Mouse (Mus musculus) heart, adult 2 months (tissue): Measurements from ENCODE around the gene Erv3. TPM values are rescaled to one million over a fixed set of nuclear protein-coding genes. Genes with fewer than 3 reads are reported as not detected.
A peak's percentile ranks its signal among the peaks of the same experiment; 100 is the strongest.

Source experiments
- DNase-seq, 2 experiments: peaks; one replicate each; pipeline ENCODE4 v3.0.0; 2021
- H3K27ac ChIP-seq: fragments of 200-600 bp; 2 replicates; pipeline ENCODE4 v1.8.1; 2022
- H3K27me3 ChIP-seq: fragments of 200-500 bp; 2 replicates; pipeline ENCODE4 v1.6.1; 2012; ENCODE audit warnings: mild to moderate bottlenecking, low read length, inconsistent platforms, mixed read lengths; ENCODE audit not compliant: control insufficient read depth, insufficient read depth
- H3K36me3 ChIP-seq: fragments of 200-500 bp; 2 replicates; pipeline ENCODE4 v1.6.1; 2012; ENCODE audit warnings: low read length, inconsistent platforms; ENCODE audit not compliant: control insufficient read depth, insufficient read depth
- H3K4me1 ChIP-seq: fragments of 200-500 bp; 2 replicates; pipeline ENCODE4 v1.6.1; 2011; ENCODE audit warnings: low read length; ENCODE audit not compliant: control insufficient read depth, insufficient read depth
- H3K4me3 ChIP-seq: fragments of 200-600 bp; 2 replicates; pipeline ENCODE4 v1.8.1; 2022
- H3K79me2 ChIP-seq: fragments of 200-500 bp; replicated peaks from 2 replicates; pipeline ENCODE4 v1.6.1; 2012; ENCODE audit warnings: mild to moderate bottlenecking, inconsistent platforms, low read length, moderate library complexity, mixed read lengths; ENCODE audit not compliant: control insufficient read depth, insufficient read depth
- H3K9ac ChIP-seq: fragments of 200-500 bp; 2 replicates; pipeline ENCODE4 v1.6.1; 2012; ENCODE audit warnings: low read depth, mild to moderate bottlenecking, control low read depth, inconsistent platforms, low read length, mixed read lengths
- CTCF ChIP-seq: fragments of 200-600 bp; IDR thresholded peaks from 2 replicates; pipeline ENCODE4 v1.8.1; 2022; ENCODE audit warnings: antibody characterized with exemption, mild to moderate bottlenecking, moderate library complexity
- EP300 ChIP-seq: fragments of 200-500 bp; IDR thresholded peaks from 2 replicates; pipeline ENCODE4 v1.6.1; 2011; ENCODE audit warnings: low read depth, low read length, control low read depth; ENCODE audit not compliant: insufficient read depth
- POLR2A ChIP-seq: fragments of 200-500 bp; IDR thresholded peaks from 2 replicates; pipeline ENCODE4 v1.6.1; 2011; ENCODE audit warnings: mild to moderate bottlenecking, low read depth, low read length, control low read depth; ENCODE audit not compliant: insufficient read depth
- WGBS: fragments of 180-500 bp; shearing (Covaris S2); methylation state at CpG from one replicate; pipeline ENCODE4 v1.1.7; 2018; 5-methylcytosine and 5-hydroxymethylcytosine counted together
- intact Hi-C: fragments of 180-260 bp; cut with DNase I; formaldehyde crosslinking; loops from one replicate; pipeline ENCODE4 v1.15.1; 2025
- polyA plus RNA-seq: library from polyadenylated mRNA; depleted of rRNA; stranded (reverse); fragments of >200 nt; gene quantifications from 2 replicates; pipeline ENCODE4 v1.2.3, GENCODE M21; 2012
- total RNA-seq, 2 experiments: library from RNA; stranded (reverse); gene quantifications; 2 replicates each; pipeline ENCODE4 v1.2.3; 2021

The Erv3 gene
- total and polyA plus RNA-seq, 3 experiments = not detected

- Histone ChIP-seq H3K36me3 (no peaks in the 10 kb centered on the region), H3K27me3 (no peaks in the 10 kb centered on the region), H3K4me1 (no peaks in the 10 kb centered on the region), H3K4me3 (no peak overlapping the region), H3K9ac (no peak overlapping the region), H3K79me2 (no peaks in the 10 kb centered on the region), H3K27ac (no peak overlapping the region)
- no peak for DNase-seq
- 58% methylated on average over 2 of the region's 2 CpGs for WGBS
- intact Hi-C loops = no loop called here
- no peak for TF ChIP-seq CTCF
- TF ChIP-seq POLR2A = no peak
- TF ChIP-seq EP300 = no peak
These were observed 35.6 kb upstream of the Erv3 start for GRCm38 (mm10) chr2:131895106-131895505.

- no peak overlapping the region for H3K4me3 ChIP-seq
- H3K9ac ChIP-seq = no peak overlapping the region
- intact Hi-C loops = no loop called here
- no peaks in the 10 kb centered on the region for H3K4me1 ChIP-seq
- H3K79me2 ChIP-seq = no peaks in the 10 kb centered on the region
- H3K27ac ChIP-seq = peak overlapping the region; percentile 55
- 40% methylated on average over 5 of the region's 5 CpGs for whole genome bisulfite sequencing
- DNase-seq = peak in 1 of 2 experiments; percentile 38
- 0 out of 2 replicates have a peak, but pooled peaks have one; percentile 42 for TF ChIP-seq EP300
- TF ChIP-seq POLR2A = no peak
- H3K36me3 ChIP-seq = no peaks in the 10 kb centered on the region
- no peaks in the 10 kb centered on the region for H3K27me3 ChIP-seq
These were observed 33.0 kb upstream of the Erv3 start for GRCm38 (mm10) chr2:131892534-131892933.

- Histone ChIP-seq H3K4me3 (no peak overlapping the region), H3K27ac (no peak overlapping the region), H3K4me1 (no peaks in the 10 kb centered on the region), H3K79me2 (no peaks in the 10 kb centered on the region), H3K9ac (no peak overlapping the region), H3K36me3 (no peaks in the 10 kb centered on the region), H3K27me3 (no peaks in the 10 kb centered on the region)
- intact Hi-C loops = no loop called here
- TF ChIP-seq EP300 = no peak
- no peak for TF ChIP-seq POLR2A
- no peak for TF ChIP-seq CTCF
- 73% methylated on average over 7 of the region's 7 CpGs for WGBS
- no peak for DNase-seq
These were observed 28.7 kb upstream of the Erv3 start for GRCm38 (mm10) chr2:131888233-131888632.

GRCm38 (mm10) chr2:131886503-131887160 is 27.1 kb upstream of the Erv3 start:
- Histone ChIP-seq H3K36me3 (no peaks in the 10 kb centered on the region), H3K4me1 (no peaks in the 10 kb centered on the region), H3K27ac (no peak overlapping the region), H3K79me2 (no peaks in the 10 kb centered on the region), H3K27me3 (no peaks in the 10 kb centered on the region), H3K9ac (no peak overlapping the region), H3K4me3 (no peak overlapping the region)
- WGBS = 79% methylated on average over 6 of the region's 6 CpGs
- intact Hi-C loops = no loop called here
- DNase-seq = no peak
- TF ChIP-seq EP300 (no peak), CTCF (no peak), POLR2A (no peak)

- no peak overlapping the region for H3K27ac ChIP-seq
- H3K36me3 ChIP-seq = no peaks in the 10 kb centered on the region
- no peaks in the 10 kb centered on the region for H3K79me2 ChIP-seq
- no peaks in the 10 kb centered on the region for H3K4me1 ChIP-seq
- H3K9ac ChIP-seq = no peak overlapping the region
- H3K27me3 ChIP-seq = no peaks in the 10 kb centered on the region
- H3K4me3 ChIP-seq = no peak overlapping the region
- no peak for DNase-seq
- 39% methylated on average over 2 of the region's 2 CpGs for WGBS
- TF ChIP-seq EP300 (no peak), CTCF (no peak), POLR2A (no peak)
- intact Hi-C loops = no loop called here
These were observed 23.6 kb upstream of the Erv3 start for GRCm38 (mm10) chr2:131883136-131883535.

- Histone ChIP-seq H3K27ac (no peak overlapping the region), H3K9ac (no peak overlapping the region), H3K4me1 (no peaks in the 10 kb centered on the region), H3K4me3 (no peak overlapping the region), H3K79me2 (no peaks in the 10 kb centered on the region), H3K27me3 (no peaks in the 10 kb centered on the region), H3K36me3 (no peaks in the 10 kb centered on the region)
- no peak for DNase-seq
- TF ChIP-seq POLR2A (no peak), EP300 (no peak), CTCF (no peak)
- WGBS = 73% methylated on average over 4 of the region's 4 CpGs
- intact Hi-C loops = no loop called here
These were observed 22.2 kb upstream of the Erv3 start for GRCm38 (mm10) chr2:131881766-131882165.
